Mouse (Mus musculus) spleen, postnatal 10 days (tissue): Measurements from ENCODE around the gene Lsr.
A peak's percentile ranks its signal among the peaks of the same experiment; 100 is the strongest.
"Not testable (repeated sequence)": the region's sequence is repeated elsewhere in the genome, so short reads cannot be mapped to it uniquely, and the experiment has no call there.

Experiments used
- DNase-seq, 2 experiments: peaks; one replicate each; pipeline ENCODE4 v3.0.0; 2021 to 2022; ENCODE audit warnings: low spot score in 2 of 2

Gene Lsr

GRCm38 (mm10) chr7:30962862-30963261, 10.4 kb downstream of the Lsr start:
- no peak for DNase-seq

- DNase-seq = no peak
These were observed 13.4 kb downstream of the Lsr start for GRCm38 (mm10) chr7:30959786-30960349.

DNA sequence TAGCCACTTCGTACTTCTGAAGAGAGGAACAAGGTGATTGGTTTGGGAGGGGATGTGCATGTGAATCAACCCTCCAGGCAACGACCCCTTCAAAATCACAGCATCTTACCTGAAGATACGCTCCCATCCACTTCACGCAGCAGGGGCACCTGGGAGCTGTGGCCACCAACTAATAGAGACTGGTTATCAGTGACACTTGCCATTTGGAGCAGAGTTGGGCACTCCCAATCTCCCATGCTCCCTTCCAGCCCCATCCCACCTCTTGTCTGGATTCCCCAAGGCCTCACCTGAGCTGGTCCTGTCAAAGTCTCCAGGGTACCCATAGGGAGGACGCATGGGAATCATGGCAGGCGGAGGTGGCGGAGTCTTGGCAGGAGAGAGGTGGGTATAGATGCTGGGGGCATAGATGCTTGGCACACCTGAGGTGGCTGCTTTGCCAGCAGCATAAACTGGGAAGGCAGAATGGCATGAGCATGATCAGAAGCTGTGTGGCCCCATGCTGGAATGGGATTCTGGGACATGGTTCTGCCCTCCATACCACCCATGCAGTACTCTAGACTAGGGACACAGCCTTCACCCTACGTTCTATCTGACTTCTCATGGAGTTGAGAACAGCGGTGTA, 14.3 kb downstream of the Lsr start:
- DNase-seq = no peak

DNA sequence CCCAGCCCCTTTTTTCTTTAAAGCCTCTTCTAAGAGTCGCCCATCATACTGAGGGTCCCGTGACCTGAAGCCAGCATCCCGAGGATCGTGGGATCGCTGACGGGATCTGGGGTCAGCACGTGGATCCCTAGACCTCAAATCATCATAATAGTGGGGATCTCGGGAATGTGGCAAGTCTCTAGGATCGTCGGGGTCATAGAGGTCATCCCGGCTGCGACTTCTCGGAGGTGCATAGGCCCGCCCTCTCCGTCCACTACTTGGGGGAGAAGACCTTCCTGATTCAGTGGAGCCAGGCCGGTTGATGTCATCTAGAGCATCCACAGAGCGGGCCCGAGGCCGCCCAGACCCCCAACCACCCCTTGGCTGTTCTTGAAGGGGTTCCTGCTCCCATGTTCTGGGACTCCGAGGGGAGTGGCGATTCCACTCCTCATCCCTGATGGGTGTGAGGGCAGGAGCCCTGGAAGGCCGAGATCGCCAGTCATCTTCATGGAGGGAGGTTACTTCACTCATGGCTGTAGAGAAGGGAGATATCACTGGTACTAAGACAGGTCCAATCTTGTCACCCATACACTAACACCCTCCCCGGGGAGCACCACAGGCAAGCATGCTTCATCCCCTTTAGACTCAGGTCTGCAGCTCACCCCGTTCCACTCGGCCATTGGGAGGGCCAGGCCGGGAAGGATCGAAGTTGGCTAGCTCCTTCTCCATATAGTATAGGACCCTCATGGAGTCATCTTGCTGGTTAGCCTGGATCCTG, 15.0 kb downstream of the Lsr start:
- DNase-seq = no peak

DNA sequence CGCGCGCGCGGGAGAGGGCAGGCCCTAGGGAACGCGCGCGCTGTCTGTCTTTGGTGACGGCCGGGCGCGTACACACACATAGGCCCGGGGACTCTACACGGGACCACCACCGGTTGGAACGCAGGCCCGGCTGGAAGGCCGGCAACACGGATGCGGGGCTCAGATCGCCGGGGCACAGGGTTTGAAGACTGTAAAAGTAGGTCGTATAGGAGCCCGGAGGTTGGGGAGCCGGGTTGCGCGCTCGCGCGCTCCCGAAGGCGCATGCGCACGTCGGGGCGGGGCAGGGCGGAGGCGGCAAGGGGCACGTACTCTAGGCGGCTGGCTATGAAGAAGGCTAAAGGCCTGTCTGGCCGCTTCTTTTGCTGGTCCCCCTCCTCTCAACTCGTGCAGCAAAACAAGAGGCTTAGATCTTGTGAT, 15.9 kb downstream of the Lsr start:
- peak; percentile 93 to 97 for DNase-seq

GRCm38 (mm10) chr7:30956756-30957366, 16.4 kb downstream of the Lsr start, which contains the start of gene Usf2:
Gene Usf2, minus strand, starts transcription at chr7:30956803.
- peak; percentile 73 to 84 for DNase-seq

- DNase-seq = peak in 1 of 2 experiments; percentile 62
These were observed 16.9 kb downstream of the Lsr start for GRCm38 (mm10) chr7:30956357-30956751.

GRCm38 (mm10) chr7:30955584-30956356, 17.5 kb downstream of the Lsr start:
- peak; percentile 88 to 93 for DNase-seq

GRCm38 (mm10) chr7:30954971-30955520, 18.2 kb downstream of the Lsr start:
- DNase-seq = no peak

DNA sequence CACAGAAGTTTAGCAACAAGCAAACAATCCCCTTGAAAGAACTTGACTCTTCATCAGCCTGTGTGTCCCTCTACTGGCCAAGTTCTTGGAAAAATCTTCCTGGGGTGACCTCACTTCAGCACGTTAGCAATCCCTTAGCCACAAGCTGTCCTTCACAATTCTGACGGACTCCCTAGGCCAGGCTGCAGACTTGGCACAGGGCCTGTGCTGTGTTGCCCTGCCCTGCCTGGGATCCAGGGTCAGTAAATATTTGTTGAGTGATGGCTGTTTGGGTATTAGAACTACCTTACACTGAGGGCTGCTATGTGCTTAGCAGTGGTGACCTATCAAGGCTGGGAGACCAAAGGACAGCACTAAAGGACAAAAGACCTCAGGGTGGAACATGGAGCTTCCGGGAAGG, 19.2 kb downstream of the Lsr start:
- DNase-seq = no peak

DNA sequence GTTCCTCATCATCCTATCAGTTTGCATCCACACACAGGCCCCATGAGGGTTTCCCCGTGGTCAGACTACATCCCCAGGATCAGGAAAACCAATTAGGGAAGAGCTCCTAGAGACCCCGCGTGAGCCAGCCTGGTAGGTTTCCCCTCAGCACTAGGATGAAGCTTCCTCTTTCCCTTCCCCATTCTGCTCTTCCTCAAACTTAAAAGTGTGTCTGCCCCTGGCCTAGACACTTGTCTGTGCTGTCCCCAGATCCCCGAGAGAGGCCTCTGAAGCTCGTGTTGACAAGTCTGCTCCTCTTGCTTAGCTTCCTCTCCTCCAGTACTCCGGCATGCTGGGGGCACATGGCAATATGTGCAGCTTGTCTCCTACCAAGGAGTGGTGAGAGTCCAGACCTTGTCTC, 19.8 kb downstream of the Lsr start:
- DNase-seq = no peak

DNA sequence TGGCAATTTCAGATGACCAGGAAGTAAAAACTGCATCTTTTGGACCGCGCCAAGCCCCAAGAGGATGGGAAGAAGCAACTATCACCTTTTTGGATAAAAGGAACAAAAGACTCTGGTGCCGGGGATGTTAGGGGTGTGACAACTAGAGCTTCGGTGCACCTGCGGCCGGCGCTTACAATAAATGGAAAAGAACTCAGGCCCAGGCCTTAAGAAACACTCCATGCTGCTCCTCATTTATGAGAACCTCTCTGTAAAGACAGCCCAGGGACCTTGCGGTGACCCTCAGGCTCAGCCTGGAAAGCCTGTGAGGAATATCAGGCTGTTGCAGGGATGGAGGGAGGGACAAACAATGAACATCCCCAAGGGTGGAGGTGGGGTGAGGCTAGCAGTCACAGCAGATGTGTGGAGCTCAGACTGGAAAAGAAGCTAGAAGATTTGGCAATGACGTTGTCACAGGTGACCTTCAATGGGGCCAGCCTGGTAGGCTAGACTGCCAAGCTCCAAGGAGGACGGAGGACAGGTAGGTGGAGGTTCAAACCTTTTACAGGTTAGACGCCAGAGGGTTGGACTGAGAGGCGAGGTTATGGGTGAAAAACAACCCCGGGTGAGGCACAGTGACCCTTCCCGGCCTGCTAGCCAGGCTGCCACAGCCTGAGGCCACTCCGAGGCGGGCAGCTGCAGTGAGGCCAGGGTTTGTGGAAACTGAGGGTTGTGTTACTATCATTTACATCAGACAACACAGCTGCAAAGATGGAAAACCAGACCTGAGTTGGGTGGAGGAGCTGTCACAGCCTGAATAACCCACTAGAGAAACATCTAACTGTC, 20.6 kb downstream of the Lsr start:
- DNase-seq = no peak

GRCm38 (mm10) chr7:30949902-30950301, 23.4 kb downstream of the Lsr start:
- not testable (repeated sequence) for DNase-seq

DNA sequence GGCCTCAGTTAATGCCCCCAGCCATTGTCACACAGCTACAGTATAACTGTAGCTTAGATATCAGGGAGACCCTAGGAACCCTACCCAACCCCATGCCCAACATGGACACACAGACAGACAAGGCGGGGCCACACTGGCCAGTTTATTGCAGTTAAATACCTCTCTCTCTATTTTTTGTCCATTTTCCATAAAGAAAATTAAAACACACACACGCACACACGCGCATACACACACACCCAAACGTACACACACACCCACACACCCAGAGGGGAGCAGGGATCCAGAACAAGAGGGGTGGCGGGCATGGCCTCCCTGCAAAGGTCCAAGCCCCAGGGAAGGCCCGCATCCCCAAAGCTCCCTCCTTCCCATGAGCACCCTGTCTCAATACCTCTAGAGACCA, 27.4 kb downstream of the Lsr start:
- DNase-seq = no peak

- DNase-seq = not testable (repeated sequence)
These were observed 27.8 kb downstream of the Lsr start for GRCm38 (mm10) chr7:30945466-30945865.

DNA sequence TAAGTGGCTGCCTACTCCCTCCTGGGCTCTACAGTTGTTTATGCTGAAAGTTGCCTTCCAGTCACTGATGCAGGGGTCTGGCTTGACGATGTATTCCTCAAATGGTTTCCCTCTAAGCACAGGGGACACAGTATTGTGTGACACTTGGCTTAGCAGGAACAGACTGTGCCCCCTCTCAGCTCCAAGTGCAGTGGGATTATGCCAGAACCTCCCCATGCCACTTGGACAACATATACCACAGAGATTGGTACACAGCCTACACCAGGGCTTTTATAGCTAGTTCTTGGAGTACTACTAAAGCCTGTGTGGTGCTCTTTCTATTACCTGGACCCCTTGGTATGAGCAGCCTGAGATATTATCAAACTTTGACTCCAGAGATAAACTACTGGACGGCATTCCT, 28.6 kb downstream of the Lsr start:
- DNase-seq = not testable (repeated sequence)

- no peak for DNase-seq
These were observed 29.2 kb downstream of the Lsr start, which contains the start of gene Hamp for GRCm38 (mm10) chr7:30943909-30944635. Gene Hamp, minus strand, starts transcription at chr7:30944032.

DNA sequence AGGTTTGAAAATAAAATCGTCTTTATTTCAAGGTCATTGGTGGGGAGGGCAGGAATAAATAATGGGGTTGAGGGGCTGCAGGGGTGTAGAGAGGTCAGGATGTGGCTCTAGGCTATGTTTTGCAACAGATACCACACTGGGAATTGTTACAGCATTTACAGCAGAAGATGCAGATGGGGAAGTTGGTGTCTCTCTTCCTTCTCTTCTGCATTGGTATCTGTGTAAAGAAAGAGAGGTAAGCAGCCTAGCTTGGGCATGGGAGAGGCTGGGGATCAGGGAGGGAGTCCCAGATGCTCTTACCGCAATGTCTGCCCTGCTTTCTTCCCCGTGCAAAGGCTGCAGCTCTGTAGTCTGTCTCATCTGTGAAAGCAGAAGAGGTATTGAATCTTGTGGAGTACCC, 30.9 kb downstream of the Lsr start:
- not testable (repeated sequence) for DNase-seq

- DNase-seq = not testable (repeated sequence)
These were observed 33.2 kb downstream of the Lsr start for GRCm38 (mm10) chr7:30940070-30940469.
